Mouse (Mus musculus): ENCODE results near the gene Syn3. TPM values are rescaled to one million over a fixed set of nuclear protein-coding genes. Genes with fewer than 3 reads are reported as not detected.

The Syn3 gene
- total and polyA plus RNA-seq, 2 experiments from 2014 or later: 22.0 to 67.0 TPM

DNA sequence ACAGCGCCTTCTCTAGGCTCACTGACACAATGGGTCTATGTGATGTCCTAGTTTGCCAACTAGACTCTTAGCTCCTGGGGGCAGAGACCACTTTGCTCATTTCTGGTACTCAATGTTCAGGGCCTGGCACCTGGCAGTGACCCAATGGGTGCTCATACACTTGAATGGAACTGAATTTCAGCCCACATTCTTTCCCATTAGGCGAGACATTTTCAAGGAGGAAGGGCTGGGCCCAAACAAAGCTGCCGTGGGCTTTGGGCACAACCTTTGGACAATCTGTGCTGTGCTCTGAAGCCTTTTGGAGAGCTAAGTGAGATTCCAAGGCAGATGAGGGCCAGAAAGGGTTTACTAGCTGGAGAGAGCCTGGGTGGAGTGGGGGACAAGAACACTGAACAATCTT is 239.7 kb downstream of the Syn3 start:
- Histone ChIP-seq H3K9me3 (ENCODE audit: low read length) (0 out of 2 replicates have a peak, but pooled peaks cover 3% of the 10 kb centered on the region), H3K9ac (replicated peaks; ENCODE audit: low read length, poor library complexity, severe bottlenecking) (no peak overlapping the region), H3K4me1 (ENCODE audit: insufficient read depth, low read length) (no peaks in the 10 kb centered on the region), H3K4me2 (ENCODE audit: low read depth, low read length, poor library complexity, severe bottlenecking) (no peak overlapping the region), H3K27me3 (ENCODE audit: insufficient read depth, low read length) (no peaks in the 10 kb centered on the region), H3K27ac (ENCODE audit: low read depth, low read length) (no peak overlapping the region), H3K4me3 (ENCODE audit: low read depth, low read length) (no peak overlapping the region), H3K36me3 (ENCODE audit: insufficient read depth, low read length) (no peaks in the 10 kb centered on the region)
- no peak for TF ChIP-seq CTCF (IDR thresholded peaks at IDR 0.05)
- ATAC-seq (ENCODE audit: low FRiP score): no peak
- no peak for DNase-seq (ENCODE audit: low spot score)
- WGBS: 82% methylated on average over 3 of the region's 3 CpGs

GRCm38 (mm10) chr10:86258046-86258445 is 240.7 kb downstream of the Syn3 start:
- Histone ChIP-seq H3K36me3 (ENCODE audit: insufficient read depth, low read length) (no peaks in the 10 kb centered on the region), H3K4me2 (ENCODE audit: low read depth, low read length, poor library complexity, severe bottlenecking) (no peak overlapping the region), H3K4me3 (ENCODE audit: low read depth, low read length) (no peak overlapping the region), H3K27ac (ENCODE audit: low read depth, low read length) (no peak overlapping the region), H3K9ac (replicated peaks; ENCODE audit: low read length, poor library complexity, severe bottlenecking) (no peak overlapping the region), H3K27me3 (ENCODE audit: insufficient read depth, low read length) (no peaks in the 10 kb centered on the region), H3K4me1 (ENCODE audit: insufficient read depth, low read length) (no peaks in the 10 kb centered on the region), H3K9me3 (ENCODE audit: low read length) (0 out of 2 replicates have a peak, but pooled peaks cover 3% of the 10 kb centered on the region)
- DNase-seq (ENCODE audit: low spot score) (no peak), ATAC-seq (ENCODE audit: low FRiP score) (no peak)
- no peak for TF ChIP-seq CTCF (IDR thresholded peaks at IDR 0.05)
- WGBS: 80% methylated on average over 4 of the region's 4 CpGs

DNA sequence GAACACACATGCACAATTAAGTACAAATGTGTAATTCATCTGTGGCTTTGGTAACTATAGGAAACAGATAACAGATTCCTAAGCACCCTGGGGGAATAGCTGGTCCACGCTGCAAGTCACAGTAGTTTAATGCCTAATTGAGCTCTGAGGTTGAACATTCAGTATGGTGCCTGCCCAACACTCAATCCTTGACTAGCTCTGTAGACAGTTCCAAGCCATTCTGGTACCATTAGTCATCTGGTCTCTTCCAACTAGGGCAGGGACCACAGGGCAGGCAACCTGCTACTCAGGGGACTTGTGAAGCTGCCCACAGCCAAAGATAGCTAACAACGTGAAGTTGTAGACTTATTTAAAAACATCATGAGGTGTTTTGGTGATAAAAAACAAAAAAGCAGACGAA is 241.7 kb downstream of the Syn3 start:
- Histone ChIP-seq H3K9ac (replicated peaks; ENCODE audit: low read length, poor library complexity, severe bottlenecking) (no peak overlapping the region), H3K9me3 (ENCODE audit: low read length) (0 out of 2 replicates have a peak, but pooled peaks cover 3% of the 10 kb centered on the region), H3K4me3 (ENCODE audit: low read depth, low read length) (no peak overlapping the region), H3K27ac (ENCODE audit: low read depth, low read length) (peak overlapping the region; percentile 67; the same call in 1 of the 2 replicates), H3K27me3 (ENCODE audit: insufficient read depth, low read length) (no peaks in the 10 kb centered on the region), H3K36me3 (ENCODE audit: insufficient read depth, low read length) (no peaks in the 10 kb centered on the region), H3K4me2 (ENCODE audit: low read depth, low read length, poor library complexity, severe bottlenecking) (no peak overlapping the region), H3K4me1 (ENCODE audit: insufficient read depth, low read length) (no peaks in the 10 kb centered on the region)
- 73% methylated on average over 3 of the region's 3 CpGs for WGBS
- no peak for DNase-seq (ENCODE audit: low spot score)
- ATAC-seq (ENCODE audit: low FRiP score): no peak
- no peak for TF ChIP-seq CTCF (IDR thresholded peaks at IDR 0.05)

- TF ChIP-seq CTCF (IDR thresholded peaks at IDR 0.05): no peak
- no peak overlapping the region for H3K9ac ChIP-seq (replicated peaks; ENCODE audit: low read length, poor library complexity, severe bottlenecking)
- H3K4me3 ChIP-seq (ENCODE audit: low read depth, low read length): no peak overlapping the region
- H3K27ac ChIP-seq (ENCODE audit: low read depth, low read length): peak overlapping the region; percentile 67; the same call in 1 of the 2 replicates
- no peaks in the 10 kb centered on the region for H3K27me3 ChIP-seq (ENCODE audit: insufficient read depth, low read length)
- DNase-seq (ENCODE audit: low spot score) (peak; percentile 83), ATAC-seq (ENCODE audit: low FRiP score) (peak; percentile 83)
- WGBS: 48% methylated on average over 4 of the region's 4 CpGs
- no peaks in the 10 kb centered on the region for H3K4me1 ChIP-seq (ENCODE audit: insufficient read depth, low read length)
- H3K4me2 ChIP-seq (ENCODE audit: low read depth, low read length, poor library complexity, severe bottlenecking): no peak overlapping the region
- no peaks in the 10 kb centered on the region for H3K36me3 ChIP-seq (ENCODE audit: insufficient read depth, low read length)
- 0 out of 2 replicates have a peak, but pooled peaks cover 3% of the 10 kb centered on the region for H3K9me3 ChIP-seq (ENCODE audit: low read length)
These were observed 242.5 kb downstream of the Syn3 start for GRCm38 (mm10) chr10:86256221-86256620.

DNA sequence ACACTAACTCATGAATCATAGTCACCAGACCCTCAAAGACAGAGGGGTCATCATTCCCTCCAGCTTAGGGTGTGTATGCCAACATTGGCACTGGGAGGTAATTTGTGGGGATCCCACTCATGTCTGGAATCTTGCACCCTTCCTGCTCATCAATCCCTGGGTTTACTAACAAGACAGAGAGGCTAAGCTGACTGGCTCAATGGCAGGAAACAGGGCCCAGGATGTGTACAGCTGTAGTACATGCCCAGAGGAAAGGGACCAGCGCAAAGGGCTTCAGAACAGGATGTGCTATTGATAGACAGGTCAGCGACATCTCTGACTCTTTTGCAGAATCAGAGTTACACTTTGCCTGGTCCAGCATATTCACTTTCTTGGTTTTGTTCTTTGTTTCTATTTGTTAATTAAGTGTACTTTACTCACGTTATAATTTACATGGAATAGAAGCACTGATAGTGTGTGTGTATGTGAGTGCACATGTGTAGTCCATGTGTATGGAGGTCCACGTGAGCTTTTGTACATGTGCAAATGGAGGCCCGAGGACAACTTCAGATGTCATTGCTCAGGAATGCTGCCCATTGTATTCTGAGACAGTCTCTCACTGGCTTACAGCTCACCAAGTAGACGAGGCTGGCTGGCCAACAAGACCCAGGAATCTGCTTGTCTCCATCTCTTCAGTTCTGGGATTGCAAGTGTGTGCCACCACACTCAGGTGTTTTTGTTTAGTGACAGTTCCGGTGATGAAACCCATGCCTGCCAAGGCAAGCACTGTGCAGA is 248.4 kb downstream of the Syn3 start:
- no peak for TF ChIP-seq CTCF (IDR thresholded peaks at IDR 0.05)
- WGBS: 64% methylated on average over 7 of the region's 7 CpGs
- Histone ChIP-seq H3K4me3 (ENCODE audit: low read depth, low read length) (no peak overlapping the region), H3K4me2 (ENCODE audit: low read depth, low read length, poor library complexity, severe bottlenecking) (no peak overlapping the region), H3K27ac (ENCODE audit: low read depth, low read length) (no peak overlapping the region), H3K36me3 (ENCODE audit: insufficient read depth, low read length) (no peaks in the 10 kb centered on the region), H3K9ac (replicated peaks; ENCODE audit: low read length, poor library complexity, severe bottlenecking) (no peak overlapping the region), H3K27me3 (ENCODE audit: insufficient read depth, low read length) (no peaks in the 10 kb centered on the region), H3K9me3 (ENCODE audit: low read length) (no peaks in the 10 kb centered on the region), H3K4me1 (ENCODE audit: insufficient read depth, low read length) (no peaks in the 10 kb centered on the region)
- ATAC-seq (ENCODE audit: low FRiP score) (no peak), DNase-seq (ENCODE audit: low spot score) (no peak)

DNA sequence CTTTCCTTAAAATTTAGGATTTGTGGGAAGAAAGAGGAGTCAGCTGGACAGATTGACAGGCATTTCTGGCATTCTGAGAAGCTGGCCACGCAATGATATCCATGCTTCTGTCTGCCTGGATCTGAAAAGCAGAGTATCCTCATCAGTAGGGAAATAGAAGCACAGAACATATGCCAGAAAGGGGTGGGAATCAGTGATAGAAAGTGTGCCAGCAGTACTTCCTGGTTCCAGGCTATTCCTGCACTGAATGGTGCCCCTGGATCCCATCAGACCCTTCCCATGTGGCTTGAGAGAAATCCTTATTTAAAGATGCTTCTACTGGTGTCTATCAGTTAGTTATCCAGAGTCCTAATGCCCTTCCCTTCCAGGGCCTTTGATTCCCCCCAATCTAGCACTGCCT is 249.4 kb downstream of the Syn3 start:
- no peak overlapping the region for H3K4me2 ChIP-seq (ENCODE audit: low read depth, low read length, poor library complexity, severe bottlenecking)
- H3K36me3 ChIP-seq (ENCODE audit: insufficient read depth, low read length): no peaks in the 10 kb centered on the region
- H3K9ac ChIP-seq (replicated peaks; ENCODE audit: low read length, poor library complexity, severe bottlenecking): no peak overlapping the region
- WGBS: 81% methylated on average over 1 of the region's 1 CpGs
- ATAC-seq (ENCODE audit: low FRiP score) (no peak), DNase-seq (ENCODE audit: low spot score) (no peak)
- TF ChIP-seq CTCF (IDR thresholded peaks at IDR 0.05): no peak
- no peaks in the 10 kb centered on the region for H3K27me3 ChIP-seq (ENCODE audit: insufficient read depth, low read length)
- no peak overlapping the region for H3K27ac ChIP-seq (ENCODE audit: low read depth, low read length)
- H3K4me3 ChIP-seq (ENCODE audit: low read depth, low read length): no peak overlapping the region
- H3K4me1 ChIP-seq (ENCODE audit: insufficient read depth, low read length): no peaks in the 10 kb centered on the region
- H3K9me3 ChIP-seq (ENCODE audit: low read length): no peaks in the 10 kb centered on the region
